Mouse (Mus musculus) forebrain, postnatal 0 days (tissue): Measurements from ENCODE around the gene Tph2. TPM values are rescaled to one million over a fixed set of nuclear protein-coding genes. Genes with fewer than 3 reads are reported as not detected.
A peak's percentile ranks its signal among the peaks of the same experiment; 100 is the strongest.

Experiments used
- ATAC-seq: fragments of 200-750 bp; cut with Nextera tagmentation; 2 replicates; pipeline ENCODE4 v1.8.0; 2017; ENCODE audit warnings: mild to moderate bottlenecking, moderate library complexity
- DNase-seq: peaks from one replicate; pipeline ENCODE4 v3.0.0-alpha.2; 2015
- H3K27ac ChIP-seq: fragments of 300-500 bp; sonication (generic); 2 replicates; pipeline ENCODE4 v1.5.1; 2014; ENCODE audit warnings: low read depth, mild to moderate bottlenecking, antibody characterized with exemption, low read length, moderate library complexity, mixed read lengths
- H3K27me3 ChIP-seq: fragments of 300-500 bp; sonication (generic); 2 replicates; pipeline ENCODE4 v1.6.1; 2014; ENCODE audit warnings: mild to moderate bottlenecking, low read length, mixed read lengths; ENCODE audit not compliant: insufficient read depth
- H3K36me3 ChIP-seq: fragments of 300-500 bp; sonication (generic); 2 replicates; pipeline ENCODE4 v1.6.1; 2014; ENCODE audit warnings: mild to moderate bottlenecking, moderate library complexity; ENCODE audit not compliant: insufficient read depth
- H3K4me1 ChIP-seq: fragments of 300-500 bp; sonication (generic); 2 replicates; pipeline ENCODE4 v1.6.1; 2014; ENCODE audit warnings: antibody characterized with exemption; ENCODE audit not compliant: insufficient read depth
- H3K4me2 ChIP-seq: fragments of 300-500 bp; sonication (generic); 2 replicates; pipeline ENCODE4 v1.6.1; 2014; ENCODE audit warnings: low read depth, mild to moderate bottlenecking, moderate library complexity
- H3K4me3 ChIP-seq: fragments of 300-500 bp; sonication (generic); 2 replicates; pipeline ENCODE4 v1.5.1; 2014; ENCODE audit warnings: low read depth, low read length, mixed read lengths
- H3K9ac ChIP-seq: fragments of 300-500 bp; sonication (generic); 2 replicates; pipeline ENCODE4 v1.6.1; 2014; ENCODE audit warnings: mild to moderate bottlenecking
- H3K9me3 ChIP-seq: fragments of 300-500 bp; sonication (generic); 2 replicates; pipeline ENCODE4 v1.6.1; 2016; ENCODE audit warnings: low read length
- CTCF ChIP-seq: sonication (generic); IDR thresholded peaks from 2 replicates; pipeline ENCODE4 v1.5.1; 2016; ENCODE audit warnings: antibody characterized with exemption, control low read depth, low read depth
- WGBS: fragments of 180-500 bp; shearing (Covaris S2); extraction: QIAGEN DNeasy Blood & Tissue Kit; methylation state at CpG from one replicate; pipeline ENCODE4 v1.1.7; 2014; 5-methylcytosine and 5-hydroxymethylcytosine counted together
- polyA plus RNA-seq: library from polyadenylated mRNA; unstranded; fragments of >200 nt; fragmentation: Nextera tagmentation; extraction: Ambion mirVana; gene quantifications from 2 replicates; pipeline ENCODE4 v1.2.1, GENCODE M21; 2015
- total RNA-seq: library from RNA; depleted of rRNA; stranded (reverse); fragments of >200 nt; gene quantifications from 2 replicates; pipeline ENCODE4 v1.2.3, GENCODE M21; 2014; rRNA removed

The Tph2 gene
- total and polyA plus RNA-seq, 2 experiments from 2014 or later, result 0.10 to 1.0 TPM

- no peak for DNase-seq
Measured at GRCm38 (mm10) chr10:115061498-115061897, 123.3 kb downstream of the Tph2 start.

GRCm38 (mm10) chr10:115060759-115061158 lies 124.1 kb downstream of the Tph2 start:
- no peak for ATAC-seq

More at GRCm38 (mm10) chr10:115061498-115061897, 123.3 kb downstream of the Tph2 start:
- no peak for ATAC-seq
- Histone ChIP-seq H3K9me3 (peaks cover 3% of the 10 kb centered on the region; the same call in 1 of the 2 replicates), H3K4me2 (no peak overlapping the region), H3K9ac (no peak overlapping the region), H3K36me3 (no peaks in the 10 kb centered on the region), H3K4me1 (no peaks in the 10 kb centered on the region), H3K27ac (no peak overlapping the region), H3K27me3 (no peaks in the 10 kb centered on the region), H3K4me3 (no peak overlapping the region)
- TF ChIP-seq CTCF, result no peak
- WGBS, result 76% methylated on average over 2 of the region's 2 CpGs

GRCm38 (mm10) chr10:115051602-115052001 lies 133.2 kb downstream of the Tph2 start:
- DNase-seq, result no peak
- H3K36me3 ChIP-seq, result no peaks in the 10 kb centered on the region
- H3K4me3 ChIP-seq, result no peak overlapping the region
- no peaks in the 10 kb centered on the region for H3K9me3 ChIP-seq
- H3K9ac ChIP-seq, result no peak overlapping the region
- 55% methylated on average over 4 of the region's 4 CpGs for WGBS
- no peak for ATAC-seq
- no peaks in the 10 kb centered on the region for H3K27me3 ChIP-seq
- TF ChIP-seq CTCF, result peak; percentile 57
- H3K4me2 ChIP-seq, result no peak overlapping the region
- H3K27ac ChIP-seq, result no peak overlapping the region
- no peaks in the 10 kb centered on the region for H3K4me1 ChIP-seq

More at GRCm38 (mm10) chr10:115060759-115061158, 124.1 kb downstream of the Tph2 start:
- H3K27ac ChIP-seq, result no peak overlapping the region
- 81% methylated on average over 7 of the region's 7 CpGs for WGBS
- H3K4me1 ChIP-seq, result no peaks in the 10 kb centered on the region
- no peaks in the 10 kb centered on the region for H3K36me3 ChIP-seq
- no peaks in the 10 kb centered on the region for H3K27me3 ChIP-seq
- peaks cover 3% of the 10 kb centered on the region; the same call in 1 of the 2 replicates for H3K9me3 ChIP-seq
- H3K9ac ChIP-seq, result no peak overlapping the region
- no peak overlapping the region for H3K4me2 ChIP-seq
- DNase-seq, result no peak
- H3K4me3 ChIP-seq, result no peak overlapping the region
- no peak for TF ChIP-seq CTCF

GRCm38 (mm10) chr10:115050674-115051073 lies 134.1 kb downstream of the Tph2 start:
- Histone ChIP-seq H3K4me2 (no peak overlapping the region), H3K36me3 (no peaks in the 10 kb centered on the region), H3K9me3 (no peaks in the 10 kb centered on the region), H3K4me3 (no peak overlapping the region), H3K27me3 (no peaks in the 10 kb centered on the region), H3K4me1 (no peaks in the 10 kb centered on the region), H3K27ac (no peak overlapping the region), H3K9ac (no peak overlapping the region)
- DNase-seq, result no peak
- no peak for ATAC-seq
- WGBS, result 89% methylated on average over 11 of the region's 12 CpGs
- no peak for TF ChIP-seq CTCF

- Histone ChIP-seq H3K27me3 (no peaks in the 10 kb centered on the region), H3K27ac (no peak overlapping the region), H3K36me3 (no peaks in the 10 kb centered on the region), H3K4me2 (no peak overlapping the region), H3K4me1 (no peaks in the 10 kb centered on the region), H3K9ac (no peak overlapping the region), H3K9me3 (no peaks in the 10 kb centered on the region), H3K4me3 (no peak overlapping the region)
- no peak for DNase-seq
- WGBS, result 26% methylated on average over 8 of the region's 8 CpGs
- TF ChIP-seq CTCF, result no peak
- ATAC-seq, result no peak
Measured at GRCm38 (mm10) chr10:115050178-115050577, 134.6 kb downstream of the Tph2 start.

GRCm38 (mm10) chr10:115048565-115048964 lies 136.3 kb downstream of the Tph2 start:
- no peak overlapping the region for H3K9ac ChIP-seq
- no peaks in the 10 kb centered on the region for H3K27me3 ChIP-seq
- no peaks in the 10 kb centered on the region for H3K4me1 ChIP-seq
- no peak for TF ChIP-seq CTCF
- no peak overlapping the region for H3K4me2 ChIP-seq
- H3K27ac ChIP-seq, result no peak overlapping the region
- 88% methylated on average over 2 of the region's 2 CpGs for WGBS
- no peak overlapping the region for H3K4me3 ChIP-seq
- DNase-seq (no peak), ATAC-seq (no peak)
- no peaks in the 10 kb centered on the region for H3K9me3 ChIP-seq
- H3K36me3 ChIP-seq, result no peaks in the 10 kb centered on the region

GRCm38 (mm10) chr10:115035748-115036147 lies 149.1 kb downstream of the Tph2 start:
- WGBS, result 94% methylated on average over 9 of the region's 9 CpGs
- TF ChIP-seq CTCF, result no peak
- H3K27me3 ChIP-seq, result no peaks in the 10 kb centered on the region
- no peak overlapping the region for H3K4me2 ChIP-seq
- H3K36me3 ChIP-seq, result no peaks in the 10 kb centered on the region
- H3K4me1 ChIP-seq, result no peaks in the 10 kb centered on the region
- ATAC-seq (no peak), DNase-seq (no peak)
- no peak overlapping the region for H3K27ac ChIP-seq
- H3K9ac ChIP-seq, result no peak overlapping the region
- no peaks in the 10 kb centered on the region for H3K9me3 ChIP-seq
- no peak overlapping the region for H3K4me3 ChIP-seq

Other genes with a start within 250 kb of the Tph2 start
- gene Tbc1d15, start 66.4 kb upstream of the Tph2 start, total RNA-seq, result 8.5 and 10.3 TPM in 2 replicates
- 24.7 and 31.3 TPM in 2 replicates for gene Tbc1d15, start 66.4 kb upstream of the Tph2 start, polyA plus RNA-seq
- 31.2 and 34.7 TPM in 2 replicates for gene Rab21, start 130.6 kb upstream of the Tph2 start, total RNA-seq
- 10.7 and 14.8 TPM in 2 replicates for gene Rab21, start 130.6 kb upstream of the Tph2 start, polyA plus RNA-seq
- gene Tmem19, start 177.5 kb upstream of the Tph2 start, total RNA-seq, result 30.5 and 36.0 TPM in 2 replicates
- 29.1 and 38.8 TPM in 2 replicates for gene Tmem19, start 177.5 kb upstream of the Tph2 start, polyA plus RNA-seq
- 15.6 and 21.6 TPM in 2 replicates for gene Thap2, start 199.4 kb upstream of the Tph2 start, total RNA-seq
- 12.0 and 13.8 TPM in 2 replicates for gene Thap2, start 199.4 kb upstream of the Tph2 start, polyA plus RNA-seq
- gene Zfc3h1, start 199.9 kb upstream of the Tph2 start, total RNA-seq, result 36.2 and 46.2 TPM in 2 replicates
- 5.7 and 7.6 TPM in 2 replicates for gene Zfc3h1, start 199.9 kb upstream of the Tph2 start, polyA plus RNA-seq